Mouse (Mus musculus) ES-Bruce4 (cell line): Measurements from ENCODE around the gene Gpc5. TPM values are rescaled to one million over a fixed set of nuclear protein-coding genes. Genes with fewer than 3 reads are reported as not detected.

Experiments used
- H3K27ac ChIP-seq: 2 replicates; pipeline ENCODE4 v1.5.1; 2012; ENCODE audit warnings: low read length, inconsistent platforms; ENCODE audit not compliant: insufficient read depth
- H3K27me3 ChIP-seq: 2 replicates; pipeline ENCODE4 v1.6.1; 2012; ENCODE audit warnings: mild to moderate bottlenecking, low read length, inconsistent platforms; ENCODE audit not compliant: control insufficient read depth, poor library complexity, insufficient read depth, severe bottlenecking
- H3K36me3 ChIP-seq: 2 replicates; pipeline ENCODE4 v1.6.1; 2012; ENCODE audit warnings: inconsistent platforms, mild to moderate bottlenecking, low read length, moderate library complexity; ENCODE audit not compliant: control insufficient read depth, poor library complexity, insufficient read depth, severe bottlenecking
- H3K4me1 ChIP-seq: one replicate; pipeline ENCODE4 v1.8.1; 2011; ENCODE audit warnings: low read length; ENCODE audit not compliant: control insufficient read depth, insufficient read depth
- H3K4me3 ChIP-seq: 2 replicates; pipeline ENCODE4 v1.5.1; 2011; ENCODE audit warnings: low read depth, mild to moderate bottlenecking, low read length
- H3K9ac ChIP-seq: 2 replicates; pipeline ENCODE4 v1.6.1; 2012; ENCODE audit warnings: low read depth, mild to moderate bottlenecking, inconsistent platforms; ENCODE audit not compliant: poor library complexity, severe bottlenecking
- H3K9me3 ChIP-seq: replicated peaks from 2 replicates; pipeline ENCODE4 v1.6.1; 2012; ENCODE audit warnings: mild to moderate bottlenecking, low read length, inconsistent platforms; ENCODE audit not compliant: control insufficient read depth, poor library complexity, insufficient read depth, severe bottlenecking
- CTCF ChIP-seq: IDR thresholded peaks from one replicate; pipeline ENCODE4 v1.8.1; 2011; ENCODE audit warnings: low read depth, low read length
- EP300 ChIP-seq: IDR thresholded peaks from 2 replicates; pipeline ENCODE4 v1.6.1; 2011; ENCODE audit warnings: low read depth, low read length; ENCODE audit not compliant: insufficient read depth
- POLR2A ChIP-seq: IDR thresholded peaks from one replicate; pipeline ENCODE4 v1.8.1; 2011; ENCODE audit warnings: low read length; ENCODE audit not compliant: insufficient read depth
- polyA plus RNA-seq: library from polyadenylated mRNA; stranded (reverse); fragments of >200 nt; gene quantifications from 2 replicates; pipeline ENCODE4 v1.2.4, GENCODE M21; 2011; ENCODE audit warnings: low read depth; ENCODE audit not compliant: missing spikeins, insufficient read depth, insufficient read length

The Gpc5 gene
- polyA plus RNA-seq, 1 experiment, result not detected

DNA sequence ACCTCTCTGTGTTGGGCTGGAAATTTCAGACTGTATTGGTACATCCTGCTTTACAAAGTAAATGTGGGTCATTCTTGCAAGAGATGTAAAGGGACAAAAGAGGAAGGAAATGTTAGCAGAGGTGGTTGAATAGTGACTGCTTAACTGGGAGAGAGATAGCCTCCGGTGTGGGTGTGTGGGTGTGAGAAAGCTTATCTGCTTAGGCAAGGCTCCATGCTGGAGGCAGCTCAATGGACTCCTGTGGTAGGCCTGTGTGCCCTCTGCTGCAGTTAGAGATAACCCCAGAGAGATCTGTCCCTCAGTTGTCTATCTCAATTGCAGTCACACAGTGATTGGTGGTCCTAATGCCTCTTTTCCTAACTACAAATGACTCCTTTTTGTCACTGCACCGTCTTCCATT, 887.2 kb downstream of the Gpc5 start:
- TF ChIP-seq POLR2A (no peak), EP300 (no peak), CTCF (no peak)
- no peak overlapping the region for H3K9ac ChIP-seq
- no peak overlapping the region for H3K4me3 ChIP-seq
- H3K9me3 ChIP-seq, result no peaks in the 10 kb centered on the region
- H3K27me3 ChIP-seq, result no peaks in the 10 kb centered on the region
- H3K27ac ChIP-seq, result no peak overlapping the region
- no peaks in the 10 kb centered on the region for H3K4me1 ChIP-seq
- H3K36me3 ChIP-seq, result no peaks in the 10 kb centered on the region

DNA sequence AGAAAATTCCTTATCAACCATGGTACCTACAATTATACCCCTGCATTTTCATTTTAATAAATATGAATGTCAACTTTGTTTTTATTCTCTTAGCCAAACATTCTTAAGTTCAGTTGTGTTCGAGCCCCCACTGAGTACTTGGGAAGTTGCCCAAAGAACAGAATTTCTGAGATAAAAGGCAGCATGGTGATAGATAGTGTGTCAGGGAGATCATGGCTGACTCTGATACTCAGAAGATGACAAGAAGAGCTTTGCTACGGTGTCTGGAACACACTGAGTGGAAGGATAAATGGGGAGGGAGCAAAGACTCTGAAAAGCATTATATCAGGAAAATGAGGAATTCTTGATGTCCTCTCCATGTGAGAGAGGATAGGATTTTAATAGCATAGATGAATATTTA, 898.7 kb downstream of the Gpc5 start:
- H3K27ac ChIP-seq, result no peak overlapping the region
- no peak for TF ChIP-seq EP300
- no peak for TF ChIP-seq POLR2A
- TF ChIP-seq CTCF, result no peak
- no peaks in the 10 kb centered on the region for H3K9me3 ChIP-seq
- H3K4me3 ChIP-seq, result no peak overlapping the region
- H3K4me1 ChIP-seq, result no peaks in the 10 kb centered on the region
- no peak overlapping the region for H3K9ac ChIP-seq
- no peaks in the 10 kb centered on the region for H3K27me3 ChIP-seq
- H3K36me3 ChIP-seq, result no peaks in the 10 kb centered on the region

DNA sequence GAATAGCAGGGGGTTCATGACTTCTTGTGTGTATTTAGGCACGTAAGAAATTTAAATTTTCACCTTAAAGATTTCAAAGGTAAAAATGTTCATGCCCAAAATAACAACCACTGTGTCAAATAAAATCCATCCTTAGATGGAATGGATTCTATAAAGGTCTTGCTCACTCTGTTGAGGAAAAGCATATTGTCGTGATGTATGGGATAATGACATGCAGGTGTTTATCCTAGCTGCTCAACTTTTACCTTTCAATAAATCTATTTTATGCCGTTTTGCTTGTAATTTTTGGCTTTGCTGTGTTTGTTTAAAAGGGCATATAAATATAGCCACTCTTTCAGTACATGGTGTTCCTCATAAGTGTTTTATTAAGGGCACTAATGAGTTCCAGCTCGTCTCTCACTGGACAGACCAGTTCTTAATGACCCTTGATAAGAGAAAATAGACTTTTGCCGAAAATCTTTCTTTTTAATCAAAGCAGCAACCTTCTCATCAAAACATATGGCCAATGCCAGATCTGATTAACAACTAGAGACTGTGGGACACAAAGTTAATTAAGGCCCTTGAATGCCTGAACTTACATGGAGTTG, 901.6 kb downstream of the Gpc5 start:
- no peak overlapping the region for H3K4me3 ChIP-seq
- H3K9me3 ChIP-seq, result no peaks in the 10 kb centered on the region
- H3K4me1 ChIP-seq, result no peaks in the 10 kb centered on the region
- H3K27me3 ChIP-seq, result no peaks in the 10 kb centered on the region
- no peak overlapping the region for H3K27ac ChIP-seq
- no peak overlapping the region for H3K9ac ChIP-seq
- TF ChIP-seq CTCF, result no peak
- H3K36me3 ChIP-seq, result no peaks in the 10 kb centered on the region

DNA sequence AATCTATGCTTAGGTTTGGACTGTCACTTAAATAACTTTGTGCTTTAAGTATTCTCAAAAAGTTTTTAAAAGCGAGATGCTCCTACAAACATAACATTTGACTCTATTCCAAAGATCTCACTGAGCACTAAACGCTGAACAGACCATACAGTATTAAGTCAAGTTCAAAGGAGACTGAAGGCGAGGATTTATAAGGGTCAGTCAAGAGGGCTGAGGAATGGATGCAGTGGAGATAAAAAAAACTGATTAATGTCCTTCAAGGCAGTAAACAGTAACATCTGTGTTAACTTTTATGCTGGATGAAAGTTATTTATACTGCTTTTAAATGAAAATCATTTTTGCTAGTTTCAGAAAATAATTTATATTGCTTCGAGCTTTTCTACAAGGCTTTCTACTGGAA, 906.9 kb downstream of the Gpc5 start:
- H3K27ac ChIP-seq, result no peak overlapping the region
- H3K36me3 ChIP-seq, result no peaks in the 10 kb centered on the region
- no peaks in the 10 kb centered on the region for H3K27me3 ChIP-seq
- H3K9me3 ChIP-seq, result no peaks in the 10 kb centered on the region
- TF ChIP-seq CTCF, result no peak
- no peak for TF ChIP-seq EP300
- no peak for TF ChIP-seq POLR2A
- H3K4me3 ChIP-seq, result no peak overlapping the region
- H3K4me1 ChIP-seq, result no peaks in the 10 kb centered on the region
- no peak overlapping the region for H3K9ac ChIP-seq

DNA sequence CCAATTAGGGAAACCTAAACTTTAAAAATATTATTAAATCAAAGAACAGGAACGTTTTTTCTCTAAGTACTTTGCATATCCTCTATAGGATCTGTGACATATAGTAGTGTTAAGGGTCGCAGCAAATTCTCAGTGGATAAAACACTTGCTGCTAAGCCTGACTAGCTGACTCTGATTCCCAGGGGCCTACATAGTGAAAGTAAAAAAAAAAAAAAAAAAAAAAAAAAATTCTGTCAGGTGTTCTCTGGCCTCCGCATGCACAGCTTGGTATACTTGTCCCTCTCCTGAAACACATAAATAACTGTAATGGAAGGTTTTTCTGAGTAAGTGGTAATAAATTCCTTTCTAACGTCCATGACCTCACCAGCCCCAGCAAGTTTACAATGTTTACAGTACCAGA, 995.0 kb downstream of the Gpc5 start:
- H3K9ac ChIP-seq, result no peak overlapping the region
- no peak overlapping the region for H3K27ac ChIP-seq
- H3K4me1 ChIP-seq, result no peaks in the 10 kb centered on the region
- H3K27me3 ChIP-seq, result 0 out of 2 replicates have a peak, but pooled peaks cover 2% of the 10 kb centered on the region
- H3K4me3 ChIP-seq, result no peak overlapping the region
- no peaks in the 10 kb centered on the region for H3K9me3 ChIP-seq
- TF ChIP-seq POLR2A (no peak), CTCF (no peak), EP300 (no peak)
- no peaks in the 10 kb centered on the region for H3K36me3 ChIP-seq

DNA sequence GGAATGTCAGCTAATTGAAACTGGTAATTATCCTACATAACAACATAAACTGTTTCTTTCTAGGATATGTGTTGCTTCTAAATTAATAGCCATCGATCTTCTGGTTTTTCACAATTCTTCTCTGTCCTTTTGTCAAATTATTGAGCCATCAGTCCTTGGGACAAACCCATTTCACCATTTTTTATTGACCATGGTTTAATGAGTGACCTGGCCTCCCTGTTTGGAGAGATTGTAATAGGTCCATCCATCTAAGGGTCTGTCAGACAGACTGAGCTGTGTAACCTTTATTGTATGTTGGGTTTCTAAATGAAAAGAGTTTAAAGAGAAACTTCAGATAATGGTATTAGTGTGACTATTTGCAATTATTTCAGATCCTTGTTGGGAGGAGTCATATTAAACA, 1035.9 kb downstream of the Gpc5 start:
- Histone ChIP-seq H3K27ac (no peak overlapping the region), H3K27me3 (no peaks in the 10 kb centered on the region), H3K9ac (no peak overlapping the region), H3K36me3 (no peaks in the 10 kb centered on the region), H3K4me1 (no peaks in the 10 kb centered on the region), H3K9me3 (peaks cover 8% of the 10 kb centered on the region), H3K4me3 (no peak overlapping the region)
- no peak for TF ChIP-seq EP300
- no peak for TF ChIP-seq POLR2A
- no peak for TF ChIP-seq CTCF
